Mouse (Mus musculus) lung, embryonic 14.5 days (tissue): ENCODE data around the gene Gm49395. TPM values are rescaled to one million over a fixed set of nuclear protein-coding genes. Genes with fewer than 3 reads are reported as not detected.

Source experiments
- ATAC-seq: fragments of 200-750 bp; cut with Nextera tagmentation; 2 replicates; pipeline ENCODE4 v1.8.0; 2017; ENCODE audit warnings: mild to moderate bottlenecking, moderate TSS enrichment, moderate library complexity; ENCODE audit not compliant: insufficient read depth
- DNase-seq: peaks from one replicate; pipeline ENCODE4 v3.0.0-alpha.2; 2015
- H3K27ac ChIP-seq: fragments of 300-500 bp; sonication (generic); 2 replicates; pipeline ENCODE4 v1.5.1; 2014; ENCODE audit warnings: low read depth, mild to moderate bottlenecking, moderate library complexity
- H3K27me3 ChIP-seq: fragments of 300-500 bp; sonication (generic); 2 replicates; pipeline ENCODE4 v1.6.1; 2014; ENCODE audit warnings: low read length, control low read depth; ENCODE audit not compliant: insufficient read depth
- H3K36me3 ChIP-seq: fragments of 300-500 bp; sonication (generic); 2 replicates; pipeline ENCODE4 v1.6.1; 2014; ENCODE audit warnings: control low read depth; ENCODE audit not compliant: insufficient read depth
- H3K4me1 ChIP-seq: fragments of 300-500 bp; sonication (generic); 2 replicates; pipeline ENCODE4 v1.6.1; 2014; ENCODE audit warnings: antibody characterized with exemption, control low read depth; ENCODE audit not compliant: insufficient read depth
- H3K4me2 ChIP-seq: fragments of 300-500 bp; sonication (generic); 2 replicates; pipeline ENCODE4 v1.6.1; 2014; ENCODE audit warnings: mild to moderate bottlenecking
- H3K4me3 ChIP-seq: fragments of 300-500 bp; sonication (generic); 2 replicates; pipeline ENCODE4 v1.5.1; 2014; ENCODE audit warnings: low read depth, low read length
- H3K9ac ChIP-seq: fragments of 300-500 bp; sonication (generic); 2 replicates; pipeline ENCODE4 v1.6.1; 2014
- H3K9me3 ChIP-seq: fragments of 300-500 bp; sonication (generic); 2 replicates; pipeline ENCODE4 v1.6.1; 2016; ENCODE audit warnings: low read depth, low read length, control low read depth
- CTCF ChIP-seq: IDR thresholded peaks from 2 replicates; pipeline ENCODE4 v1.5.1; 2016; ENCODE audit warnings: antibody characterized with exemption, low read depth
- WGBS: fragments of 180-500 bp; shearing (Covaris S2); extraction: QIAGEN DNeasy Blood & Tissue Kit; methylation state at CpG from one replicate; pipeline ENCODE4 v1.1.7; 2014; 5-methylcytosine and 5-hydroxymethylcytosine counted together
- polyA plus RNA-seq: library from polyadenylated mRNA; unstranded; fragments of >200 nt; fragmentation: Nextera tagmentation; extraction: Ambion mirVana; gene quantifications from 2 replicates; pipeline ENCODE4 v1.2.1, GENCODE M21; 2014

Gene Gm49395
- polyA plus RNA-seq, 1 experiment from 2014 or later: 8.3 TPM

DNA sequence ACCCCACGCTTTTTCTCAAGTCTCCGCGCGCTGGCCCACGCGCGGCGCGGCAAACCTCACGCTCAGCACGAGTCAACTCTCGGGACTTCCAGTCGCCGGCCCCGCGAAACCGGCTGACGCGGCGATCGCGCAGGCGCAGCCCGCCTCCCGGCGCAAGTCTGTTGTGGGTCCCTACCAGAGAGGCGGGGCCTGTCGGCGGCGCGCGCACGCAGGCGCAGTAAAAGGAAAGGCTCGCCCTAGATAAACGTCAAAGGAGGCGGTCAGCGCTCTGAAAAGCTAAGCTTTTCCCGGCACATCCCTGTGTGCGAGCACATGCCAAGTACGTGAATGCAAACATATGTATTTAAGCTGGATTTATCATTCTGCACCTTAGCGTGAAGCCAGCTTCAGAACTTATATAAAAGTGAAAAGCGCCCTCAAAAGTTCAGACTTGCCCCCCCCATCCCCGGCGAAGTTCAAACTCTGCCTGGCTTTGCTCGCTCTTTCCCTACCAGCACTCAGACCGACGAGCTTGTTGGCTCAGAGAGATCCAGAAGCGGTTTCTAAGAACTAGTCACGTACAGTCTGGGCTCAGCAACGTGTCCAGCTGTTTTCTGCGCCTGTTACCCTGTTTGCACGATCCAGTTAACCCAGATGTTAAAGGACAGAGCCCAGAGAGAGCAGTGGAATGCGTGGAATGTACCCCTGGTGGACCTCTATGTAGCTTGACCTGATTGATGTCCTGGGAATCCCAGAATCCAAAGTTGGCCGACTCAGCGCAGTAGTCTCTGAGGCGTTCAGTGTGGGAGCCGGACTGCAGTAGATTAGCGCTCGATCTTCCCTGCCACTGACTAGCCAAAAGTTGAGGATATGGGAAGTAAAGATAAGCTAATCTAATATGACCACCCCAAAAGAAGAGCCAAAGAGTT is 11.4 kb downstream of the Gm49395 start, which contains the start of gene Pelo:
TSS of gene Pelo (minus strand) at position 118 of the 908 bp plus-strand sequence.
- Histone ChIP-seq H3K36me3 (peaks cover 19% of the 10 kb centered on the region), H3K4me3 (peak within 1 kb of the TSS; percentile 69), H3K27ac (peak within 1 kb of the TSS; percentile 93), H3K27me3 (no peaks in the 10 kb centered on the region), H3K9ac (peak within 1 kb of the TSS; percentile 77), H3K9me3 (no peaks in the 10 kb centered on the region), H3K4me1 (peaks cover 12% of the 10 kb centered on the region), H3K4me2 (peak within 1 kb of the TSS; percentile 97)
- WGBS: under 1% methylated on average over 60 of the region's 60 CpGs
- ATAC-seq: peak; percentile 95
- peak; percentile 97 for DNase-seq
- TF ChIP-seq CTCF: no peak

DNA sequence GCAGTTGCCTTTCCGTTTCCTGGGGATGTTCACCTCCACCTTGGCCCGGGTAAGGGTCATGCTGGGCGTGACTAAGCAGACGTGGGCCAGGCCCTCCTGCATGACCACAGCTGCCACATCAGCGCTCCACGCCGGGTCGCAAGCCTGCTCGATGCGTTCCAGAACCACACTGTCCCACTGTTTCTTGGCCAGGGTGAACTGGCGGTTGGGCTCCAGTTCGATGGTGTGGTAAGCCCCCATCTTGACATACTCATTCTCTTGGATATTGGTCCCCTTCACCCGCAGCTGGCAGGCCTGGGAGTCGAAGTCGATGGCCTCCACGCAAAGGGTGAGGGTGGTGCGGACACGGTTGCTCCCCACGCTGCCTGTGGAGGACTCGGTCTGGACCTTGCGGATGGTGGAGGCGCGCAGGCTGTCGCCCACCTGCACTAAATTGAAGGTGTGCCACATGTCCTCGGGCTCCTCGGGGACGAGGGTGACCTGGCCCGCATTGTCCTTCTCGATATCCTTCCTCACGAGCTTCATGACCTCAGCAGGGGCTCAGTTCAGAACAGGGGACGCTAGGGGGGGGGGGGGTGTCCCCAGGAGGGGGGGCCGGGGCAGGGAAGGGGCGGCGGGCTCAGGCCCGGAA is 12.2 kb downstream of the Gm49395 start:
- TF ChIP-seq CTCF: no peak
- Histone ChIP-seq H3K4me1 (peaks cover 11% of the 10 kb centered on the region; the same call in 1 of the 2 replicates), H3K36me3 (peaks cover 19% of the 10 kb centered on the region), H3K27ac (peak overlapping the region; percentile 93), H3K27me3 (no peaks in the 10 kb centered on the region), H3K4me2 (peak overlapping the region; percentile 97), H3K9me3 (no peaks in the 10 kb centered on the region), H3K9ac (peak overlapping the region; percentile 77), H3K4me3 (peak overlapping the region; percentile 69)
- peak; percentile 47 for ATAC-seq
- WGBS: 4% methylated on average over 34 of the region's 35 CpGs
- DNase-seq: peak; percentile 46

DNA sequence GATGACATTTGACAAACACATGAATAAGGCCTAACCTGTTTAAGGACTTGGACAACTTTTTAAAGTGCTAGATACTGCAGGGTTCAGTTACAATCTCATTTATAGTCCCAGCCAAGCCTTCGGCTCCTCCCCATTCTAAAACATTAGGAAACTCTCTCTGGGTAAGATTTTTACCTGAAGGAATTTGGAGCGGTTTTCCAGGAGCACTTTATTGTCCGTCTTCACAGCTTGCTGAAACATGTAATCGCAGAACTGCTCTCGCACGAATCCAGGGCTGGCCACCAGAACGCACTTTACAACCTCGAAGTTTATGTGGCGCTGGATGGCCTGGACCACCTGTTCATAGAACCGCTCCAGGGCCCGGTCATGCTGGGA is 12.7 kb downstream of the Gm49395 start:
- WGBS: 53% methylated on average over 11 of the region's 11 CpGs
- Histone ChIP-seq H3K4me3 (peak overlapping the region; percentile 69), H3K27me3 (no peaks in the 10 kb centered on the region), H3K27ac (no peak overlapping the region), H3K4me1 (peaks cover 11% of the 10 kb centered on the region; the same call in 1 of the 2 replicates), H3K9me3 (no peaks in the 10 kb centered on the region), H3K4me2 (peak overlapping the region; percentile 97), H3K9ac (peak overlapping the region; percentile 77), H3K36me3 (peaks cover 19% of the 10 kb centered on the region)
- TF ChIP-seq CTCF: no peak
- DNase-seq (no peak), ATAC-seq (no peak)

DNA sequence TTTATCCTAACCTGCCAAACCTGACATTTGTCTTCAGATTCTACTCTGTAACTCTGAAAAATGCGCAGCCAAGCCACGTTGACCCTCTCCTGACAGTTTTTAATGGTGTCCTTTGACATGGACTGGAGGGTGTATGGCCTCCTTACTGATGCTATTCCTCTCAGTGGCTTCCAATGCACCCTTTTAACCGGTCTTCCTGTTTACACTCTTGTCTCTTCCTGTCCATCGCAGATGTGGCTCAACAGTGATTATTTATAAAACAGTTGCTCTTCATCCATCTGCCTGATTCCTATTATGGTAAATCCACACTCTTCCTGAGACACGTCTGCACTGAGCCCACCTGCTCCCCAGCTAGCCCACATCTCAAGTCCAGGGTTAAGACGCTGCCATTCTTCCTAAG is 15.7 kb downstream of the Gm49395 start:
- DNase-seq: no peak
- H3K36me3 ChIP-seq: peaks cover 24% of the 10 kb centered on the region
- peaks cover 8% of the 10 kb centered on the region; the same call in 1 of the 2 replicates for H3K4me1 ChIP-seq
- H3K4me2 ChIP-seq: no peak overlapping the region
- no peak overlapping the region for H3K4me3 ChIP-seq
- H3K27me3 ChIP-seq: no peaks in the 10 kb centered on the region
- no peak overlapping the region for H3K9ac ChIP-seq
- TF ChIP-seq CTCF: no peak
- no peak overlapping the region for H3K27ac ChIP-seq
- WGBS: 56% methylated on average over 6 of the region's 6 CpGs
- H3K9me3 ChIP-seq: no peaks in the 10 kb centered on the region
- ATAC-seq: no peak

DNA sequence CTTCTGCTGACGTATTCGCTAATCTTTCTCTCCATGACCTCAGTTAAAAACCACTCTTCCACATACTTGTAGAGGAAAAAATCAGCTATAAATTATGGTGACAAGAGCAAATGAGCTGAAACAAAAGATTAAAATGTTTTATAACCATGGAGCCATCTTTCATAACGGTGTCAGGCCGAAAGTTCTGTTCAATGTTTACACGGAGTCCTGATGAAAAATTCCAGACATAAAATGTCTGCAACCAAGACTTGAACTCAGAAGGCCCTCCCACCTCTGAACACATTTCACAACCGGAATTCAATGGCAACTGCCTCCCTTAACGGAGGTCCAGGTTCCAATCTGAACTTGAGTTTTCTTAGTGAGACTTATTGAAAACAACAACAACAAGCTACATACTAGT is 19.4 kb downstream of the Gm49395 start:
- no peaks in the 10 kb centered on the region for H3K9me3 ChIP-seq
- DNase-seq (no peak), ATAC-seq (no peak)
- no peak overlapping the region for H3K4me3 ChIP-seq
- H3K27me3 ChIP-seq: no peaks in the 10 kb centered on the region
- H3K4me1 ChIP-seq: peaks cover 8% of the 10 kb centered on the region
- H3K4me2 ChIP-seq: no peak overlapping the region
- H3K27ac ChIP-seq: no peak overlapping the region
- peaks cover 12% of the 10 kb centered on the region; the same call in 1 of the 2 replicates for H3K36me3 ChIP-seq
- no peak for TF ChIP-seq CTCF
- no peak overlapping the region for H3K9ac ChIP-seq
- 61% methylated on average over 7 of the region's 7 CpGs for WGBS

DNA sequence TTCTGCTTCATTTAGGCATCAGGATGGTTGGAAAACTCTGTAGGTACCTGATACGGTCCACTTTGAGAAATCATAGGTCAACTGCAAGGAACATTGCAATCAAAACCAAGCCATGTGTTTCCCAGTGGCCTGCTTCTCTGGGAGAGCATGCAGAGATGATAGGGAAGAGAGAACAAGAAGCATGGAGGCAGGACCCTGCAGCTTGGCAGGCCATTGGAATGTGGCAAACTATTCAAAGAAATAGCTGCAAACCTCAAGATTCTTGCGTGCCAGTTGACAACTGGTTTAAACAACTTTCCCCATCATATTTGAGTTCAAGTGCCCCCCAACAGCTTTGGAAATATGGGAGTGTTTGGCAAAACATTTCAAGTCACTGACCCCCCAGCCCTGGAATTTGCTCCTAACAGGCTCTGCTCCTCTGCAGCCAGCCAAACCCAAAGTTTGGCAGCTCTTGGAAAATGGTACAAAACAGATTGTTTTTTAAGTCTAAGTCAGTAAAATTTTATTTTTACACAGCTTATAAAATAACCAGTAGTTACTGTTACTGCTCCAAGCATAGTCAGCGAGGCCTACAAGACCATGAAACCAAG is 21.6 kb downstream of the Gm49395 start:
- ATAC-seq (no peak), DNase-seq (no peak)
- Histone ChIP-seq H3K27ac (no peak overlapping the region), H3K36me3 (0 out of 2 replicates have a peak, but pooled peaks cover 6% of the 10 kb centered on the region), H3K9me3 (no peaks in the 10 kb centered on the region), H3K9ac (no peak overlapping the region), H3K27me3 (no peaks in the 10 kb centered on the region), H3K4me1 (peaks cover 8% of the 10 kb centered on the region), H3K4me3 (no peak overlapping the region), H3K4me2 (no peak overlapping the region)
- 71% methylated on average over 3 of the region's 3 CpGs for WGBS
- TF ChIP-seq CTCF: no peak
